Mouse (Mus musculus) intestine, embryonic 15.5 days (tissue): ENCODE data around the gene Sox5. TPM values are rescaled to one million over a fixed set of nuclear protein-coding genes. Genes with fewer than 3 reads are reported as not detected.
A peak's percentile ranks its signal among the peaks of the same experiment; 100 is the strongest.

Experiments
- ATAC-seq: fragments of 200-750 bp; cut with Nextera tagmentation; 2 replicates; pipeline ENCODE4 v1.8.0; 2017; ENCODE audit warnings: moderate TSS enrichment, moderate library complexity
- H3K27ac ChIP-seq: fragments of 300-500 bp; sonication (generic); 2 replicates; pipeline ENCODE4 v1.5.1; 2015; ENCODE audit warnings: mild to moderate bottlenecking, inconsistent platforms
- H3K27me3 ChIP-seq: fragments of 300-500 bp; sonication (generic); replicated peaks from 2 replicates; pipeline ENCODE4 v1.6.1; 2015; ENCODE audit warnings: inconsistent platforms
- H3K36me3 ChIP-seq: fragments of 300-500 bp; sonication (generic); 2 replicates; pipeline ENCODE4 v1.6.1; 2015; ENCODE audit warnings: inconsistent platforms
- H3K4me1 ChIP-seq: fragments of 300-500 bp; sonication (generic); replicated peaks from 2 replicates; pipeline ENCODE4 v1.6.1; 2015; ENCODE audit warnings: inconsistent platforms
- H3K4me2 ChIP-seq: fragments of 300-500 bp; sonication (generic); replicated peaks from 2 replicates; pipeline ENCODE4 v1.6.1; 2015; ENCODE audit warnings: mild to moderate bottlenecking, inconsistent platforms
- H3K4me3 ChIP-seq: fragments of 300-500 bp; sonication (generic); replicated peaks from 2 replicates; pipeline ENCODE4 v1.5.1; 2015; ENCODE audit warnings: inconsistent platforms
- H3K9ac ChIP-seq: fragments of 300-500 bp; sonication (generic); 2 replicates; pipeline ENCODE4 v1.6.1; 2015; ENCODE audit warnings: inconsistent platforms
- H3K9me3 ChIP-seq: fragments of 300-500 bp; sonication (generic); 2 replicates; pipeline ENCODE4 v1.6.1; 2016; ENCODE audit warnings: inconsistent platforms
- WGBS: fragments of 180-500 bp; shearing (Covaris S2); methylation state at CpG from one replicate; pipeline ENCODE4 v1.1.7; 2015; 5-methylcytosine and 5-hydroxymethylcytosine counted together
- polyA plus RNA-seq: library from polyadenylated mRNA; unstranded; fragments of >200 nt; fragmentation: Nextera tagmentation; extraction: Ambion mirVana; gene quantifications from 2 replicates; pipeline ENCODE4 v1.2.1, GENCODE M21; 2015

Gene Sox5
- polyA plus RNA-seq, 1 experiment from 2014 or later: 12.9 TPM

GRCm38 (mm10) chr6:144179111-144179510, 602.7 kb downstream of the Sox5 start:
- no peaks in the 10 kb centered on the region for H3K4me1 ChIP-seq
- H3K4me2 ChIP-seq: no peak overlapping the region
- no peak for ATAC-seq
- H3K36me3 ChIP-seq: no peaks in the 10 kb centered on the region
- H3K27me3 ChIP-seq: no peaks in the 10 kb centered on the region
- H3K9ac ChIP-seq: no peak overlapping the region
- WGBS: 68% methylated on average over 3 of the region's 3 CpGs
- H3K9me3 ChIP-seq: no peaks in the 10 kb centered on the region
- H3K27ac ChIP-seq: no peak overlapping the region
- no peak overlapping the region for H3K4me3 ChIP-seq

- no peaks in the 10 kb centered on the region for H3K36me3 ChIP-seq
- WGBS: 71% methylated on average over 5 of the region's 5 CpGs
- no peak overlapping the region for H3K4me2 ChIP-seq
- no peaks in the 10 kb centered on the region for H3K9me3 ChIP-seq
- no peaks in the 10 kb centered on the region for H3K27me3 ChIP-seq
- no peaks in the 10 kb centered on the region for H3K4me1 ChIP-seq
- H3K27ac ChIP-seq: no peak overlapping the region
- H3K4me3 ChIP-seq: no peak overlapping the region
- ATAC-seq: peak; percentile 75
- no peak overlapping the region for H3K9ac ChIP-seq
Observed at GRCm38 (mm10) chr6:144176674-144177073, 605.1 kb downstream of the Sox5 start.

GRCm38 (mm10) chr6:144175590-144175989, 606.2 kb downstream of the Sox5 start:
- Histone ChIP-seq H3K27me3 (no peaks in the 10 kb centered on the region), H3K4me3 (no peak overlapping the region), H3K36me3 (no peaks in the 10 kb centered on the region), H3K9me3 (no peaks in the 10 kb centered on the region), H3K9ac (no peak overlapping the region), H3K27ac (no peak overlapping the region), H3K4me2 (no peak overlapping the region), H3K4me1 (no peaks in the 10 kb centered on the region)
- WGBS: 86% methylated on average over 3 of the region's 3 CpGs
- ATAC-seq: no peak

GRCm38 (mm10) chr6:144170541-144170940, 611.2 kb downstream of the Sox5 start:
- Histone ChIP-seq H3K27ac (no peak overlapping the region), H3K4me3 (no peak overlapping the region), H3K27me3 (no peaks in the 10 kb centered on the region), H3K4me1 (peaks cover 4% of the 10 kb centered on the region; the same call in 1 of the 2 replicates), H3K36me3 (no peaks in the 10 kb centered on the region), H3K9me3 (no peaks in the 10 kb centered on the region), H3K9ac (no peak overlapping the region), H3K4me2 (no peak overlapping the region)
- 64% methylated on average over 4 of the region's 4 CpGs for WGBS
- no peak for ATAC-seq

- Histone ChIP-seq H3K4me3 (no peak overlapping the region), H3K27me3 (no peaks in the 10 kb centered on the region), H3K27ac (no peak overlapping the region), H3K36me3 (no peaks in the 10 kb centered on the region), H3K9me3 (no peaks in the 10 kb centered on the region), H3K4me1 (peaks cover 4% of the 10 kb centered on the region; the same call in 1 of the 2 replicates), H3K9ac (no peak overlapping the region), H3K4me2 (no peak overlapping the region)
- no peak for ATAC-seq
- 57% methylated on average over 4 of the region's 4 CpGs for WGBS
Observed at GRCm38 (mm10) chr6:144169791-144170190, 612.0 kb downstream of the Sox5 start.

- Histone ChIP-seq H3K27me3 (no peaks in the 10 kb centered on the region), H3K4me3 (no peak overlapping the region), H3K9me3 (no peaks in the 10 kb centered on the region), H3K27ac (no peak overlapping the region), H3K9ac (no peak overlapping the region), H3K4me1 (peaks cover 4% of the 10 kb centered on the region; the same call in 1 of the 2 replicates), H3K36me3 (no peaks in the 10 kb centered on the region), H3K4me2 (no peak overlapping the region)
- WGBS: 68% methylated on average over 12 of the region's 12 CpGs
- ATAC-seq: peak; percentile 58
Observed at GRCm38 (mm10) chr6:144168696-144169476, 612.9 kb downstream of the Sox5 start.

GRCm38 (mm10) chr6:144167058-144167457, 614.7 kb downstream of the Sox5 start:
- Histone ChIP-seq H3K36me3 (no peaks in the 10 kb centered on the region), H3K4me3 (no peak overlapping the region), H3K9ac (no peak overlapping the region), H3K4me1 (peaks cover 4% of the 10 kb centered on the region; the same call in 1 of the 2 replicates), H3K4me2 (no peak overlapping the region), H3K9me3 (no peaks in the 10 kb centered on the region), H3K27me3 (no peaks in the 10 kb centered on the region), H3K27ac (no peak overlapping the region)
- WGBS: 96% methylated on average over 7 of the region's 7 CpGs
- ATAC-seq: no peak

- Histone ChIP-seq H3K4me2 (no peak overlapping the region), H3K27me3 (no peaks in the 10 kb centered on the region), H3K27ac (no peak overlapping the region), H3K9ac (no peak overlapping the region), H3K4me1 (peaks cover 4% of the 10 kb centered on the region; the same call in 1 of the 2 replicates), H3K36me3 (no peaks in the 10 kb centered on the region), H3K9me3 (no peaks in the 10 kb centered on the region), H3K4me3 (no peak overlapping the region)
- 80% methylated on average over 8 of the region's 8 CpGs for WGBS
- no peak for ATAC-seq
Observed at GRCm38 (mm10) chr6:144166651-144167050, 615.1 kb downstream of the Sox5 start.

- no peak overlapping the region for H3K27ac ChIP-seq
- H3K36me3 ChIP-seq: no peaks in the 10 kb centered on the region
- H3K4me1 ChIP-seq: peaks cover 4% of the 10 kb centered on the region; the same call in 1 of the 2 replicates
- H3K9ac ChIP-seq: no peak overlapping the region
- no peak overlapping the region for H3K4me3 ChIP-seq
- H3K9me3 ChIP-seq: no peaks in the 10 kb centered on the region
- 18% methylated on average over 8 of the region's 8 CpGs for WGBS
- no peaks in the 10 kb centered on the region for H3K27me3 ChIP-seq
- ATAC-seq: 0 out of 2 replicates have a peak, but pooled peaks have one; percentile 25
- H3K4me2 ChIP-seq: no peak overlapping the region
Observed at GRCm38 (mm10) chr6:144166104-144166503, 615.7 kb downstream of the Sox5 start.

GRCm38 (mm10) chr6:144163501-144163900, 618.3 kb downstream of the Sox5 start:
- WGBS: 76% methylated on average over 9 of the region's 9 CpGs
- Histone ChIP-seq H3K27me3 (no peaks in the 10 kb centered on the region), H3K4me3 (no peak overlapping the region), H3K9ac (no peak overlapping the region), H3K4me2 (no peak overlapping the region), H3K27ac (no peak overlapping the region), H3K4me1 (peaks cover 4% of the 10 kb centered on the region; the same call in 1 of the 2 replicates), H3K9me3 (no peaks in the 10 kb centered on the region), H3K36me3 (no peaks in the 10 kb centered on the region)
- ATAC-seq: no peak

GRCm38 (mm10) chr6:144158637-144159036, 623.1 kb downstream of the Sox5 start:
- no peak overlapping the region for H3K4me2 ChIP-seq
- ATAC-seq: no peak
- H3K36me3 ChIP-seq: no peaks in the 10 kb centered on the region
- H3K9ac ChIP-seq: no peak overlapping the region
- no peaks in the 10 kb centered on the region for H3K27me3 ChIP-seq
- no peak overlapping the region for H3K4me3 ChIP-seq
- WGBS: 92% methylated on average over 12 of the region's 12 CpGs
- H3K27ac ChIP-seq: no peak overlapping the region
- H3K4me1 ChIP-seq: no peaks in the 10 kb centered on the region
- no peaks in the 10 kb centered on the region for H3K9me3 ChIP-seq

GRCm38 (mm10) chr6:144154892-144155424, 626.8 kb downstream of the Sox5 start:
- no peaks in the 10 kb centered on the region for H3K27me3 ChIP-seq
- no peak overlapping the region for H3K4me2 ChIP-seq
- no peak overlapping the region for H3K4me3 ChIP-seq
- no peaks in the 10 kb centered on the region for H3K9me3 ChIP-seq
- H3K4me1 ChIP-seq: no peaks in the 10 kb centered on the region
- H3K27ac ChIP-seq: no peak overlapping the region
- no peak overlapping the region for H3K9ac ChIP-seq
- ATAC-seq: no peak
- H3K36me3 ChIP-seq: no peaks in the 10 kb centered on the region
- WGBS: 79% methylated on average over 9 of the region's 9 CpGs

GRCm38 (mm10) chr6:144151957-144152356, 629.8 kb downstream of the Sox5 start:
- ATAC-seq: no peak
- no peak overlapping the region for H3K4me3 ChIP-seq
- no peaks in the 10 kb centered on the region for H3K4me1 ChIP-seq
- H3K27ac ChIP-seq: no peak overlapping the region
- H3K4me2 ChIP-seq: no peak overlapping the region
- no peaks in the 10 kb centered on the region for H3K9me3 ChIP-seq
- H3K9ac ChIP-seq: no peak overlapping the region
- no peaks in the 10 kb centered on the region for H3K27me3 ChIP-seq
- 35% methylated on average over 3 of the region's 3 CpGs for WGBS
- no peaks in the 10 kb centered on the region for H3K36me3 ChIP-seq
